Mouse (Mus musculus) testis, adult 2 months (tissue): ENCODE data around the gene Adamtsl1.

Source experiments
- CTCF ChIP-seq: fragments of 200-500 bp; IDR thresholded peaks from 2 replicates; pipeline ENCODE4 v1.5.1; 2012; ENCODE audit warnings: low read depth, mild to moderate bottlenecking, inconsistent platforms, low read length, moderate library complexity; ENCODE audit not compliant: control insufficient read depth, insufficient read depth, insufficient replicate concordance
- POLR2A ChIP-seq: fragments of 200-500 bp; IDR thresholded peaks from 2 replicates; pipeline ENCODE4 v1.6.1; 2012; ENCODE audit warnings: low read depth, mild to moderate bottlenecking, inconsistent platforms, low read length, moderate library complexity; ENCODE audit not compliant: control insufficient read depth

DNA sequence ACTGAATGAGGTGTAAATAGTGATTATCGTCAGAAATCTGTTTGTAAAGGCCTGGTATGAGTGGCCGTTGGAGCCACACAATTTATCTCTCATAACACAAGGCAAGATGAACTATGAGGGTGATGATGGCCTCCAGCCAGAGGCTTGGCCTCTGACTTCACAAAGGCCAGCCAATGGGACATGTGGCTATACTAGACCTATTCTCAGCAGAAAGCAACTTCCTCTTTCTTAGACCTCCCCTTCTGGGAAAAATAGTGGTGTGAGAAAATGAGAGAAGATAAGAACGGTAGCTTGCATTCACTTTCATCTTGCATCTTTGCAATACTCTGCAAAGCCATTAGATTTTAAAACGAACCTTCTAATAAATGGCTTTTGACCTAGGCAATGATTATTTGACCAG lies 439.6 kb downstream of the Adamtsl1 start:
- TF ChIP-seq CTCF = no peak
- no peak for TF ChIP-seq POLR2A
